Mouse (Mus musculus) testis, adult 2 months (tissue): ENCODE results near the gene Slc24a3. TPM values are rescaled to one million over a fixed set of nuclear protein-coding genes. Genes with fewer than 3 reads are reported as not detected.

ENCODE experiments used
- H3K27ac ChIP-seq: fragments of 200-500 bp; 2 replicates; pipeline ENCODE4 v1.5.1; 2012; ENCODE audit warnings: low read depth, low read length; ENCODE audit not compliant: control insufficient read depth, insufficient read depth
- H3K27me3 ChIP-seq: fragments of 200-500 bp; 2 replicates; pipeline ENCODE4 v1.6.1; 2012; ENCODE audit warnings: mild to moderate bottlenecking, low read length, moderate library complexity; ENCODE audit not compliant: control insufficient read depth, insufficient read depth
- H3K36me3 ChIP-seq: fragments of 200-500 bp; 2 replicates; pipeline ENCODE4 v1.6.1; 2012; ENCODE audit warnings: mild to moderate bottlenecking, low read length; ENCODE audit not compliant: control insufficient read depth, insufficient read depth
- H3K4me1 ChIP-seq: fragments of 200-500 bp; 2 replicates; pipeline ENCODE4 v1.6.1; 2012; ENCODE audit warnings: low read length; ENCODE audit not compliant: control insufficient read depth, insufficient read depth
- H3K4me3 ChIP-seq: fragments of 200-500 bp; 2 replicates; pipeline ENCODE4 v1.5.1; 2012; ENCODE audit warnings: low read depth, mild to moderate bottlenecking, low read length, moderate library complexity, mixed read lengths; ENCODE audit not compliant: control insufficient read depth
- CTCF ChIP-seq: fragments of 200-500 bp; IDR thresholded peaks from 2 replicates; pipeline ENCODE4 v1.5.1; 2012; ENCODE audit warnings: low read depth, mild to moderate bottlenecking, inconsistent platforms, low read length, moderate library complexity; ENCODE audit not compliant: control insufficient read depth, insufficient read depth, insufficient replicate concordance
- POLR2A ChIP-seq: fragments of 200-500 bp; IDR thresholded peaks from 2 replicates; pipeline ENCODE4 v1.6.1; 2012; ENCODE audit warnings: low read depth, mild to moderate bottlenecking, inconsistent platforms, low read length, moderate library complexity; ENCODE audit not compliant: control insufficient read depth
- polyA plus RNA-seq: library from polyadenylated mRNA; depleted of rRNA; stranded (reverse); fragments of >200 nt; gene quantifications from 2 replicates; pipeline ENCODE4 v1.2.3, GENCODE M21; 2012

Slc24a3 gene
- polyA plus RNA-seq, 1 experiment: 9.3 TPM

GRCm38 (mm10) chr2:145385220-145385619, 217.7 kb downstream of the Slc24a3 start:
- TF ChIP-seq CTCF (no peak), POLR2A (no peak)
- H3K36me3 ChIP-seq: no peaks in the 10 kb centered on the region
- no peaks in the 10 kb centered on the region for H3K27me3 ChIP-seq

GRCm38 (mm10) chr2:145385773-145386172, 218.2 kb downstream of the Slc24a3 start:
- no peak overlapping the region for H3K4me3 ChIP-seq
- H3K27me3 ChIP-seq: no peaks in the 10 kb centered on the region
- no peaks in the 10 kb centered on the region for H3K4me1 ChIP-seq
- H3K27ac ChIP-seq: no peak overlapping the region
- no peaks in the 10 kb centered on the region for H3K36me3 ChIP-seq
- TF ChIP-seq POLR2A: no peak
- TF ChIP-seq CTCF: no peak

More at GRCm38 (mm10) chr2:145385220-145385619, 217.7 kb downstream of the Slc24a3 start:
- Histone ChIP-seq H3K4me1 (no peaks in the 10 kb centered on the region), H3K4me3 (no peak overlapping the region), H3K27ac (no peak overlapping the region)

DNA sequence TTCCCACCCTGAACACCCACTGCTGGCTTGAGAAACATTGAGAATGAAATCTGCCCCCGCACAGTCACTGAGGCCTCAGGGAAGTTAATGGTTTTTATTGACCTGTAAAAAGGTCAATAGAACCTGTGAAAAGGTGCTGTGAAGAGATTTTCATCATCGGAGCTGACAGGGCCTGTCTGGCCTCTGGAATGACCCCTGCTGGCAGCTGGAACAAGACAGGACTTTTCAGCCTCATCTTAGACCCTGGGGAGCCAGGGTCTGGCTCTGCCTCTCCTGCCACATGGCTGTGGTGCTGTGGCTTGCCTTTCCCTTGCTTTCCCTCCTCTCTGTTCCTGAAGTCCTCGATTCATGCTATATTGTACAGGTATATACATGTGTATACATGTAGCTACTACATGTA, 228.2 kb downstream of the Slc24a3 start:
- TF ChIP-seq CTCF (no peak), POLR2A (no peak)
- H3K36me3 ChIP-seq: no peaks in the 10 kb centered on the region
- no peaks in the 10 kb centered on the region for H3K27me3 ChIP-seq
- no peak overlapping the region for H3K4me3 ChIP-seq
- H3K4me1 ChIP-seq: no peaks in the 10 kb centered on the region
- H3K27ac ChIP-seq: no peak overlapping the region

GRCm38 (mm10) chr2:145396579-145396978, 229.0 kb downstream of the Slc24a3 start:
- Histone ChIP-seq H3K36me3 (no peaks in the 10 kb centered on the region), H3K27me3 (no peaks in the 10 kb centered on the region), H3K4me1 (no peaks in the 10 kb centered on the region), H3K4me3 (no peak overlapping the region), H3K27ac (no peak overlapping the region)
- TF ChIP-seq CTCF (no peak), POLR2A (no peak)

DNA sequence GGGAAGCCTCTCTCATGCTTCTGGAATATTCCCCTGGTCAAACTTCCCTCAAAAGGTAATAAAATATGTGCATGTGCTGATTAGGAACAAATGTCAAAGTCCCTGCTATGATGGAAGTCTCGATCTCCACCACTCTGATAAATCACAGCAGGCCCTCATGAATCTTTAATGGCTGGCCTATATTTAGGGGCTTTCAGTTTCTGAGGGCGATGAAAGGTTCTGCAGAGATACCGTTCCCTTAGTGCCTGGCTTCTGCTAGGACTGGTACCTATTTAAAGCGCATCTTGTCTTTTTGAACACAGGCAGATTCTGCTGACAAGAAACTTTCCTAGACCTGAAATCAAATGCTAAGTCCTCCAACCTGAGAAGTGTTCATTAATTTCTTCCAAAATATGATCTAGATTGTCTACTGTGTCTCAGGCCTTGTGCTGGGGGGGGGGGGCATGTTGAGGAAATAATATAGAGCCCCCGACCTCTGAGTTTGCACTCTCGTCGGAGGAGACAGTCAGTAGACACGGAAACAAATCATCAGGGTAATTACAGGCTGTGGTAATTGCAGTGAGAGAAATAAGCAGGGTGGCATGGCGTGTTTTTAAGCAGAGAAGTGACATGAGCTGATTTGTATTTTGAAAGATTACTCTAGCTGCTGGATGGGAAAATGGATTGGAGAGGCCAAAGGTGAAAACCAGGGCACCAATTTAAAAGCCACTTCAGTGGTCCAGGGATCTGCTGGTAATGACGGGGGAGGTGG, 230.1 kb downstream of the Slc24a3 start:
- Histone ChIP-seq H3K27me3 (no peaks in the 10 kb centered on the region), H3K4me3 (no peak overlapping the region), H3K27ac (no peak overlapping the region), H3K4me1 (no peaks in the 10 kb centered on the region), H3K36me3 (no peaks in the 10 kb centered on the region)
- no peak for TF ChIP-seq CTCF
- TF ChIP-seq POLR2A: no peak

GRCm38 (mm10) chr2:145401240-145401805, 233.8 kb downstream of the Slc24a3 start:
- Histone ChIP-seq H3K36me3 (no peaks in the 10 kb centered on the region), H3K4me1 (no peaks in the 10 kb centered on the region), H3K27ac (no peak overlapping the region), H3K4me3 (no peak overlapping the region), H3K27me3 (no peaks in the 10 kb centered on the region)
- no peak for TF ChIP-seq CTCF
- no peak for TF ChIP-seq POLR2A

DNA sequence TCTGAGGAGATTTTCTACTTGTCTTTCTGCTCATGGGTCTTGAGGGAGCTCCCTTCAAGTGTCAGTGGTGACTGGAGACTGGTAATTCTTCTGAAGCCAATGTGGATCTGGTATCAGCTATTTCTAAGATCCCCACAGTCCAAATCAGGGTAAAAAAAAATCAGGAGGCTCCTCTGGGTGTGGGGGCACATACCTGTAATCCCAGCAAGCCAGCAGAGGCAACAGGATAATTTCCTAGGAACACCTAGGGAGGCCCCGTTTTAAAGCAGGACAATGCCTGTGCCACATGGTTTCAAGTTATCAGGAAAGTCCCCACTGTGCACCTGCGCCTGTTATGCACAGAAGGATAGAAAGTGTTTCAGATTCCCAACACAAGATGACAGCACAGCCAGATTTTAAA, 234.4 kb downstream of the Slc24a3 start:
- no peak overlapping the region for H3K4me3 ChIP-seq
- no peaks in the 10 kb centered on the region for H3K4me1 ChIP-seq
- no peak overlapping the region for H3K27ac ChIP-seq
- H3K36me3 ChIP-seq: no peaks in the 10 kb centered on the region
- H3K27me3 ChIP-seq: no peaks in the 10 kb centered on the region
- no peak for TF ChIP-seq POLR2A
- TF ChIP-seq CTCF: no peak
